Mouse (Mus musculus): ENCODE measurements around the gene Gabrr3.

- TF ChIP-seq CTCF (IDR thresholded peaks at IDR 0.05; ENCODE audit: low read depth): peak; percentile 69
- TF ChIP-seq EP300 (IDR thresholded peaks at IDR 0.05; ENCODE audit: low read depth): no peak
Measured at GRCm38 (mm10) chr16:59403684-59404083, 3.4 kb upstream of the Gabrr3 start.
